Mouse (Mus musculus): Measurements from ENCODE around the gene Psma7.

DNA sequence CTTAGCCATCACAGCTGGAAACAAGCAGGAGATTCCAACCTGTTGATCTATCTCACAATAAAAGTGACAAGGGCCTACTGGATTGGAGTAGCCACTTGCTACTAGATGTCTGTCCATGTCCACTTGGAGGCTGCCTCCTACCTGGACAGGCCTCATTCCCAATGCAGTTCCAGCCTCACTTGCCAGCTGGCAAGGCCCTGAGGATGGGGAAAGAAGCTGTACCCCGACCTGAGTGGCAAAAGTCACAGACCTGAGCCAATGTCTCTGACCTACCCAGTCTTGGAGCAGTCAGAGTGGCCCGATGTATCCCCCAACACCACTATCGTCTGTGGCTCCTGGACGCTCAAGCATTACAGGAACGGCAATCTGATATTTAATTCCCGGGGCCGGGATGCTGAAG, 28.5 kb downstream of the Psma7 start:
- TF ChIP-seq POLR2A (IDR thresholded peaks at IDR 0.05; ENCODE audit: borderline replicate concordance, extremely low read depth, low read depth, low read length) (no peak), CTCF (IDR thresholded peaks at IDR 0.05; ENCODE audit: insufficient read depth, low read length) (no peak)

Measured in lung, adult 2 months (tissue).